Mouse (Mus musculus) inflammation-experienced regulatory T-cells, adult 6 months (primary cell): ENCODE measurements around the gene Rgs3. TPM values are rescaled to one million over a fixed set of nuclear protein-coding genes. Genes with fewer than 3 reads are reported as not detected.

Source experiments
- polyA plus RNA-seq, 3 experiments: library from polyadenylated mRNA; unstranded; fragments of 100-300 nt; shearing (Covaris generic); gene quantifications; one replicate each; pipeline ENCODE4 v1.2.1; 2017

Rgs3 gene
- polyA plus RNA-seq, 3 experiments from 2014 or later, result 50.8 to 68.5 (median 62.7) TPM

Other genes starting within 250 kb of the Rgs3 start
- 10 to 100 TPM; 32.4 to 50.1 (median 47.2) TPM for gene Fkbp15, start 199.3 kb upstream of the Rgs3 start, polyA plus RNA-seq
- gene Slc31a1, start 199.1 kb upstream of the Rgs3 start, polyA plus RNA-seq, result 10 to 100 TPM in 1 of 3 experiments, 1 to 10 TPM in 2; 6.4 to 12.8 (median 9.3) TPM
- gene Cdc26, start 151.2 kb upstream of the Rgs3 start, polyA plus RNA-seq, result 10 to 100 TPM; 67.8 to 86.2 (median 80.3) TPM
- 10 to 100 TPM; 17.8 to 22.8 (median 20.7) TPM for gene Prpf4, start 151.1 kb upstream of the Rgs3 start, polyA plus RNA-seq
- gene Rnf183, start 124.6 kb upstream of the Rgs3 start, polyA plus RNA-seq, result not detected
- under 1 TPM in 2 of 3 experiments, not detected in 1; 0.38 to 0.99 TPM for gene Wdr31, start 89.0 kb upstream of the Rgs3 start, polyA plus RNA-seq
- gene Bspry, start 79.8 kb upstream of the Rgs3 start, polyA plus RNA-seq, result 1 to 10 TPM; 1.3 to 3.2 (median 1.9) TPM
- 1 to 10 TPM; 1.6 to 2.0 (median 1.8) TPM for gene Hdhd3, start 56.4 kb upstream of the Rgs3 start, polyA plus RNA-seq
- 10 to 100 TPM; 75.5 to 92.5 (median 76.8) TPM for gene Alad, start 39.9 kb upstream of the Rgs3 start, polyA plus RNA-seq
- gene Pole3, start 34.8 kb upstream of the Rgs3 start, polyA plus RNA-seq, result 10 to 100 TPM; 28.8 to 36.2 (median 36.2) TPM
- under 1 TPM in 2 of 3 experiments, not detected in 1; 0.40 to 0.44 TPM for gene 4933430I17Rik, start 34.5 kb upstream of the Rgs3 start, polyA plus RNA-seq